Mouse (Mus musculus) forebrain, embryonic 12.5 days (tissue): ENCODE measurements around the gene Lrfn2. TPM values are rescaled to one million over a fixed set of nuclear protein-coding genes. Genes with fewer than 3 reads are reported as not detected.
A peak's percentile ranks its signal among the peaks of the same experiment; 100 is the strongest.

Experiments
- ATAC-seq: fragments of 200-750 bp; cut with Nextera tagmentation; 2 replicates; pipeline ENCODE4 v1.8.0; 2017; ENCODE audit warnings: moderate TSS enrichment; ENCODE audit not compliant: low FRiP score
- H3K27ac ChIP-seq: fragments of 300-500 bp; sonication (generic); 2 replicates; pipeline ENCODE4 v1.5.1; 2016; ENCODE audit warnings: mild to moderate bottlenecking
- H3K27me3 ChIP-seq: fragments of 300-500 bp; sonication (generic); 2 replicates; pipeline ENCODE4 v1.6.1; 2016; ENCODE audit warnings: mild to moderate bottlenecking
- H3K36me3 ChIP-seq: fragments of 300-500 bp; sonication (generic); replicated peaks from 2 replicates; pipeline ENCODE4 v1.6.1; 2016; ENCODE audit warnings: mild to moderate bottlenecking
- H3K4me1 ChIP-seq: fragments of 300-500 bp; sonication (generic); 2 replicates; pipeline ENCODE4 v1.6.1; 2016
- H3K4me2 ChIP-seq: fragments of 300-500 bp; sonication (generic); 2 replicates; pipeline ENCODE4 v1.6.1; 2016; ENCODE audit warnings: mild to moderate bottlenecking, moderate library complexity
- H3K4me3 ChIP-seq: fragments of 300-500 bp; sonication (generic); replicated peaks from 2 replicates; pipeline ENCODE4 v1.5.1; 2016; ENCODE audit warnings: mild to moderate bottlenecking
- H3K9ac ChIP-seq: fragments of 300-500 bp; sonication (generic); 2 replicates; pipeline ENCODE4 v1.6.1; 2016; ENCODE audit warnings: mild to moderate bottlenecking
- H3K9me3 ChIP-seq: fragments of 300-500 bp; sonication (generic); 2 replicates; pipeline ENCODE4 v1.6.1; 2016
- WGBS: fragments of 180-500 bp; shearing (Covaris S2); methylation state at CpG from one replicate; pipeline ENCODE4 v1.1.7; 2016; 5-methylcytosine and 5-hydroxymethylcytosine counted together
- polyA plus RNA-seq: library from polyadenylated mRNA; unstranded; fragments of >200 nt; fragmentation: Nextera tagmentation; extraction: Ambion mirVana; gene quantifications from 2 replicates; pipeline ENCODE4 v1.2.1, GENCODE M21; 2016

Gene Lrfn2
- polyA plus RNA-seq, 1 experiment from 2014 or later = 1.8 TPM

DNA sequence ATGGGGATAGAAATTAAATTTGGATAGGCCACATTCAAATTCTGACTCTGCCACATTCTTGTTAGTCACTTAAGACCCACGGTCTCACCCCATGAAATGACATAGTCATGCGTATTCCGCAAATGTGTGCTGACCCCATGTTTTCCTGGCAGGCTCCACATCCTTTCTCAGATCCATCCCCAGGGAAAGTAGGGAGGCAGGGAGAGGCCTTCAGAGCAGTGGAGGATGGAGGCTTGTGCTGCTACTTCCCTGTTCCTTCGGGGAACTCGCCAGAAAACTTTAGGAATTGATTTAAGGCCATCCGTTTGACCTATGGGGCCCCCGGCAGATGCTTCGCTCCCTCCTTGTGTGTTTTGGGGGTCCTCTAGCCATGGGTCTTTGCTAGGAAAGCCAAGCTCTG lies 3.0 kb downstream of the Lrfn2 start:
- Histone ChIP-seq H3K27me3 (peaks cover 29% of the 10 kb centered on the region), H3K27ac (no peak overlapping the region), H3K9me3 (no peaks in the 10 kb centered on the region), H3K4me2 (no peak overlapping the region), H3K4me1 (peaks cover 18% of the 10 kb centered on the region), H3K4me3 (no peak overlapping the region), H3K36me3 (no peaks in the 10 kb centered on the region), H3K9ac (no peak overlapping the region)
- 88% methylated on average over 8 of the region's 8 CpGs for WGBS
- ATAC-seq = no peak

DNA sequence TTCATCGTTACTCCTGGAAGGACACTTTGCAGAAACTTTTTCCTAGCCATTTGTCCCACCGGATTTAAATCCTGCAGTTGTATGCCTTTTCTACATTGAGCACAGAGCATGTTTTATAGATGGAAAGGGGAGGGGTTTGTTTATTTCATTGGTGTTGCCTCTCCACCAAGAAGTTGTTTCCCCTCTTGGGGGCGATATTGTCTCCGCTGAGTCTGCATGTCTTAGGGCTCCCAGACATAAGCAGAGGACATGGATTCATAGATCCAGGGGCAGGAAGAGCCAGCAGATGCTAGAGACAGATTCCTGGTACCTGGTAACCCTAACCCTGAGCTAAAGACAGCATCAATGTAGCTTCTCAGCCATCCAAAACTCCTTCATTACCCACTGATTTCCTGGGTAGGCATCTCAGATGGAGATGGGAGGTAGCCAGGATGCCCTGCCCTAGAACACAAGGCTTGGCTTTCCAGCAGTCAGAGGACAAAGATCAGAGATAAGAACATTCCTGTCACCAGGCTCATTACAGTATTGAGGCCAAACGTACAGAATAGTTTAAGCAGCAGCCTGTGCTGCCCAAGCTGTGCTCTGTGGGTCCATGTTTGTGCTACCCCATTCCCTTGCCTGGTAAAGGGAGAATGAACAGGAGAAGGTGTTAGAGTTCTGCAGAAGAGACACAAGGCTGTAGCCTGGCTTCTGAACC lies 4.4 kb downstream of the Lrfn2 start:
- peaks cover 18% of the 10 kb centered on the region for H3K4me1 ChIP-seq
- no peaks in the 10 kb centered on the region for H3K9me3 ChIP-seq
- WGBS = 43% methylated on average over 5 of the region's 5 CpGs
- H3K27me3 ChIP-seq = peaks cover 24% of the 10 kb centered on the region
- no peak overlapping the region for H3K9ac ChIP-seq
- H3K4me3 ChIP-seq = no peak overlapping the region
- no peaks in the 10 kb centered on the region for H3K36me3 ChIP-seq
- ATAC-seq = no peak
- no peak overlapping the region for H3K4me2 ChIP-seq
- H3K27ac ChIP-seq = no peak overlapping the region

- whole genome bisulfite sequencing = 84% methylated on average over 7 of the region's 7 CpGs
- no peak for ATAC-seq
- H3K9me3 ChIP-seq = no peaks in the 10 kb centered on the region
Measured at GRCm38 (mm10) chr17:48938711-48939220, 6.6 kb downstream of the Lrfn2 start.

DNA sequence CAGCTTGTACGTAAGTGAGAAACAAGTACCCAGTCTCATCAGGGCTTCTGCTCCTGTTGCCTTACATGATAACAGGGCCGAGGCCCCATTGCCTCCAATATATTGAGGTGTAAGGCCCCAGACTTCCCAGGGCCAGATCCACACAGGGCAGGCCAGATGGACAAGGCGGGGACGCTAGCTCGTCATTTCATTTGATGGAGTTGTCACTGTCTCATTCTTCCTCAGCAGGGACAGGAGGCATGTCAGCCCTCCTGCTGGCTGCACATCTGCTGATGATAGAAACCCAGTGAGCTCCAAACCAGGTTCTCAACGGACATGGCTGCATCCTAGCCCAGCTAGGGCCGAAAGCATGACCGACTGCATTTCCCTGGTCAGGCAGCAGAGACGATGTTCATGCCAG lies 14.1 kb downstream of the Lrfn2 start:
- H3K27me3 ChIP-seq = no peaks in the 10 kb centered on the region
- ATAC-seq = no peak
- no peak overlapping the region for H3K27ac ChIP-seq
- H3K4me3 ChIP-seq = no peak overlapping the region
- H3K9ac ChIP-seq = no peak overlapping the region
- no peaks in the 10 kb centered on the region for H3K9me3 ChIP-seq
- H3K4me2 ChIP-seq = no peak overlapping the region
- no peaks in the 10 kb centered on the region for H3K36me3 ChIP-seq
- 86% methylated on average over 9 of the region's 9 CpGs for WGBS
- no peaks in the 10 kb centered on the region for H3K4me1 ChIP-seq

More at GRCm38 (mm10) chr17:48938711-48939220, 6.6 kb downstream of the Lrfn2 start:
- Histone ChIP-seq H3K27ac (no peak overlapping the region), H3K9ac (no peak overlapping the region), H3K4me3 (no peak overlapping the region), H3K27me3 (peaks cover 6% of the 10 kb centered on the region), H3K4me2 (no peak overlapping the region), H3K4me1 (peaks cover under 1% of the 10 kb centered on the region; the same call in 1 of the 2 replicates), H3K36me3 (no peaks in the 10 kb centered on the region)

- no peak for ATAC-seq
- Histone ChIP-seq H3K27me3 (no peaks in the 10 kb centered on the region), H3K36me3 (no peaks in the 10 kb centered on the region), H3K4me1 (no peaks in the 10 kb centered on the region), H3K27ac (no peak overlapping the region), H3K9me3 (no peaks in the 10 kb centered on the region), H3K4me3 (no peak overlapping the region), H3K4me2 (no peak overlapping the region), H3K9ac (no peak overlapping the region)
- 75% methylated on average over 3 of the region's 3 CpGs for WGBS
Measured at GRCm38 (mm10) chr17:48946765-48947164, 14.6 kb downstream of the Lrfn2 start.

DNA sequence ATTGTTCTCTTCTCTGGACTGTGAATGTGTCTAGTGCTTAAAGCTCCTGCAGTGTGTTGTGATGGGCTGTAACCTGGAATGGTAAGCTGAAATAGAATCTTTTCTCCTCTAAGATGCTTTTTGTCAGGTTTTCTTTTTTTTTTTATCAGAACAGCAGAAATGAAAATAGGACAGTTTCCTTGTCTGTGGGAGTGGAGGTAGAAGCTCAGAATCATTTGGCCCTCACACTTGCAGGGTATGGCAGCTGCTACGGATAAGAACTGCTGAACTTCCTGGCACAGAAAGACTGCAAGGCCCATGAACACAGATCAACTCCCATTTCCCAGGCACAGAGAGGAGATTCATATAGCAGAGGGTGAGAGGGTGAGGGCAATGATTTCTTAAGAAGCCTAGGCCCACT lies 19.1 kb downstream of the Lrfn2 start:
- no peak for ATAC-seq
- Histone ChIP-seq H3K36me3 (no peaks in the 10 kb centered on the region), H3K4me1 (no peaks in the 10 kb centered on the region), H3K9me3 (no peaks in the 10 kb centered on the region), H3K4me3 (no peak overlapping the region), H3K4me2 (no peak overlapping the region), H3K9ac (no peak overlapping the region), H3K27me3 (no peaks in the 10 kb centered on the region), H3K27ac (no peak overlapping the region)
- 93% methylated on average over 1 of the region's 1 CpGs for WGBS

GRCm38 (mm10) chr17:48956033-48956631 lies 24.0 kb downstream of the Lrfn2 start:
- Histone ChIP-seq H3K4me2 (no peak overlapping the region), H3K4me1 (peaks cover 15% of the 10 kb centered on the region), H3K27me3 (no peaks in the 10 kb centered on the region), H3K9me3 (no peaks in the 10 kb centered on the region), H3K4me3 (no peak overlapping the region), H3K36me3 (no peaks in the 10 kb centered on the region), H3K27ac (no peak overlapping the region), H3K9ac (no peak overlapping the region)
- ATAC-seq = no peak
- WGBS = 89% methylated on average over 7 of the region's 7 CpGs

- H3K27ac ChIP-seq = no peak overlapping the region
- ATAC-seq = peak; percentile 76
- peaks cover 15% of the 10 kb centered on the region for H3K4me1 ChIP-seq
- H3K36me3 ChIP-seq = no peaks in the 10 kb centered on the region
- H3K4me3 ChIP-seq = peak overlapping the region; percentile 20
- H3K4me2 ChIP-seq = peak overlapping the region; percentile 48
- WGBS = 7% methylated on average over 15 of the region's 16 CpGs
- H3K9me3 ChIP-seq = no peaks in the 10 kb centered on the region
- H3K27me3 ChIP-seq = no peaks in the 10 kb centered on the region
- H3K9ac ChIP-seq = no peak overlapping the region
Measured at GRCm38 (mm10) chr17:48960161-48960698, 28.1 kb downstream of the Lrfn2 start.

GRCm38 (mm10) chr17:48962646-48963045 lies 30.5 kb downstream of the Lrfn2 start:
- Histone ChIP-seq H3K27ac (no peak overlapping the region), H3K36me3 (no peaks in the 10 kb centered on the region), H3K9me3 (no peaks in the 10 kb centered on the region), H3K27me3 (no peaks in the 10 kb centered on the region), H3K4me3 (no peak overlapping the region), H3K4me2 (no peak overlapping the region), H3K9ac (no peak overlapping the region), H3K4me1 (peaks cover 15% of the 10 kb centered on the region)
- WGBS = 67% methylated on average over 3 of the region's 3 CpGs
- no peak for ATAC-seq

- Histone ChIP-seq H3K9me3 (no peaks in the 10 kb centered on the region), H3K4me2 (no peak overlapping the region), H3K4me3 (no peak overlapping the region), H3K27me3 (no peaks in the 10 kb centered on the region), H3K27ac (no peak overlapping the region), H3K9ac (no peak overlapping the region), H3K36me3 (no peaks in the 10 kb centered on the region), H3K4me1 (peaks cover 15% of the 10 kb centered on the region)
- ATAC-seq = no peak
- WGBS = 80% methylated on average over 9 of the region's 9 CpGs
Measured at GRCm38 (mm10) chr17:48963740-48964139, 31.6 kb downstream of the Lrfn2 start.

- Histone ChIP-seq H3K4me2 (no peak overlapping the region), H3K4me3 (no peak overlapping the region), H3K36me3 (no peaks in the 10 kb centered on the region), H3K9ac (no peak overlapping the region), H3K9me3 (no peaks in the 10 kb centered on the region), H3K27ac (no peak overlapping the region), H3K4me1 (peaks cover 25% of the 10 kb centered on the region), H3K27me3 (peaks cover 4% of the 10 kb centered on the region; the same call in 1 of the 2 replicates)
- WGBS = 95% methylated on average over 13 of the region's 13 CpGs
- no peak for ATAC-seq
Measured at GRCm38 (mm10) chr17:48968304-48968703, 36.1 kb downstream of the Lrfn2 start.

DNA sequence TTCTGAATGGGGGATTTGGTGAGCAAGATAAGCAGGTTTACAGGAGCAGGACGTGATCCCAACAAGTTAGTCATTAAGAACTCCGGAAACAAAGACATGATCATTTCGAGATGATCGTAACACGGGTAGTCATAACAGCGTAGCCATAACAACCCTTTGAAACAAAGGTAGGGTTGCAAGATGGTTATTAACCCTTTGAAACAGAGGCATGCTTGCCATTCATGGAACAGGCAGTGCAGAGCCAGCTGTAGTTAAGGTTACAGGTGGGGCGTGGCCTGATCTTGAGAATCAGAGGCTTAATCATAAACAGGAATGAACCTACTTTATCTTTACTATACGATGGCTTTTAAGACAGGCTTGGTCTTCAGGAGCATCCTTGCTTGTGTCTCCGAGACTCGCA lies 39.1 kb downstream of the Lrfn2 start:
- Histone ChIP-seq H3K27me3 (peaks cover 4% of the 10 kb centered on the region; the same call in 1 of the 2 replicates), H3K27ac (no peak overlapping the region), H3K36me3 (no peaks in the 10 kb centered on the region), H3K4me1 (peaks cover 52% of the 10 kb centered on the region), H3K4me3 (no peak overlapping the region), H3K4me2 (no peak overlapping the region), H3K9ac (no peak overlapping the region), H3K9me3 (no peaks in the 10 kb centered on the region)
- ATAC-seq = no peak
- WGBS = 42% methylated on average over 10 of the region's 10 CpGs
